Mouse (Mus musculus) erythroblast, embryonic 14.5 days (primary cell): ENCODE data around the gene Ano10.

Source experiments
- GATA1 ChIP-seq: IDR thresholded peaks from 2 replicates; pipeline ENCODE4 v1.6.1; 2012; ENCODE audit warnings: low read length, inconsistent platforms, mixed read lengths
- TAL1 ChIP-seq: IDR thresholded peaks from 3 replicates; pipeline ENCODE4 v1.6.1; 2012; ENCODE audit warnings: low read length, inconsistent platforms, mixed read lengths

DNA sequence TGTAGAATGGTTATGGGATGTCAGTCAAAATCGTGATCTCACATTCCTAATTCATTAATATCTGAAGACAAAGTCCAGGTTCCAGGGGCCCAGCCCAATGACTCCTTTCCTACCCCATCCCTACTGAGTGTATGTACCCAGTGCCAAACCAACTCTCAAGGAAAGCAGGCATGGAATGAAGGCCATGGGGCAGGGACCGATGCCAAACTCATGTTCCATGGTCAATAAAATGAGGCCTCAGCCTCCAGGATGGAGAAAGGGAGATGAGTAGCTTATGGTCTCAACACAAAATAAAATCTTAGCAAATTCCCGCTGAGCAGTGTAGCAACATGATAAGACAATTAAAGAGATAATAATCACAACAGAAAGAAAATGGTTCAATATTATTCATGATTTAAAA lies 39.8 kb downstream of the Ano10 start:
- TF ChIP-seq GATA1 (no peak), TAL1 (no peak)
